Mouse (Mus musculus) thymus, postnatal 14 days (tissue): ENCODE results near the gene Wnt9a.
"Not testable (repeated sequence)": the region's sequence is repeated elsewhere in the genome, so short reads cannot be mapped to it uniquely, and the experiment has no call there.

Experiments
- DNase-seq: peaks from one replicate; pipeline ENCODE4 v3.0.0; 2021

Wnt9a gene

GRCm38 (mm10) chr11:59337955-59338735 is 31.4 kb downstream of the Wnt9a start:
- DNase-seq: no peak

GRCm38 (mm10) chr11:59338736-59339120 is 32.0 kb downstream of the Wnt9a start:
- no peak for DNase-seq

- DNase-seq: no peak
Measured at GRCm38 (mm10) chr11:59342956-59343355, 36.2 kb downstream of the Wnt9a start.

- DNase-seq: no peak
Measured at GRCm38 (mm10) chr11:59346166-59346910, 39.6 kb downstream of the Wnt9a start.

- DNase-seq: no peak
Measured at GRCm38 (mm10) chr11:59350326-59350725, 43.6 kb downstream of the Wnt9a start.

GRCm38 (mm10) chr11:59354793-59355192 is 48.1 kb downstream of the Wnt9a start:
- DNase-seq: no peak

- no peak for DNase-seq
Measured at GRCm38 (mm10) chr11:59356874-59357289, 50.2 kb downstream of the Wnt9a start.

GRCm38 (mm10) chr11:59361291-59361690 is 54.6 kb downstream of the Wnt9a start:
- no peak for DNase-seq

- no peak for DNase-seq
Measured at GRCm38 (mm10) chr11:59364007-59364406, 57.3 kb downstream of the Wnt9a start.

GRCm38 (mm10) chr11:59364417-59364816 is 57.7 kb downstream of the Wnt9a start:
- no peak for DNase-seq

- no peak for DNase-seq
Measured at GRCm38 (mm10) chr11:59366031-59366430, 59.3 kb downstream of the Wnt9a start.

- peak; percentile 45 for DNase-seq
Measured at GRCm38 (mm10) chr11:59366633-59367032, 59.9 kb downstream of the Wnt9a start.

- not testable (repeated sequence) for DNase-seq
Measured at GRCm38 (mm10) chr11:59367955-59368354, 61.2 kb downstream of the Wnt9a start.

GRCm38 (mm10) chr11:59369848-59370247 is 63.1 kb downstream of the Wnt9a start:
- no peak for DNase-seq

GRCm38 (mm10) chr11:59375475-59375874 is 68.7 kb downstream of the Wnt9a start, which contains the start of gene Prss38:
TSS of gene Prss38 (minus strand) at chr11:59375657.
- DNase-seq: no peak

- DNase-seq: no peak
Measured at GRCm38 (mm10) chr11:59377999-59378398, 71.3 kb downstream of the Wnt9a start.

GRCm38 (mm10) chr11:59379547-59379946 is 72.8 kb downstream of the Wnt9a start:
- DNase-seq: no peak
